Mouse (Mus musculus) lung, postnatal 0 days (tissue): ENCODE measurements around the gene Epb41l2.

ENCODE experiments used
- CTCF ChIP-seq: IDR thresholded peaks from 2 replicates; pipeline ENCODE4 v1.5.1; 2016; ENCODE audit warnings: antibody characterized with exemption, mild to moderate bottlenecking
- EP300 ChIP-seq: IDR thresholded peaks from 2 replicates; pipeline ENCODE4 v1.6.1; 2016; ENCODE audit warnings: antibody characterized with exemption, mild to moderate bottlenecking, control low read depth

DNA sequence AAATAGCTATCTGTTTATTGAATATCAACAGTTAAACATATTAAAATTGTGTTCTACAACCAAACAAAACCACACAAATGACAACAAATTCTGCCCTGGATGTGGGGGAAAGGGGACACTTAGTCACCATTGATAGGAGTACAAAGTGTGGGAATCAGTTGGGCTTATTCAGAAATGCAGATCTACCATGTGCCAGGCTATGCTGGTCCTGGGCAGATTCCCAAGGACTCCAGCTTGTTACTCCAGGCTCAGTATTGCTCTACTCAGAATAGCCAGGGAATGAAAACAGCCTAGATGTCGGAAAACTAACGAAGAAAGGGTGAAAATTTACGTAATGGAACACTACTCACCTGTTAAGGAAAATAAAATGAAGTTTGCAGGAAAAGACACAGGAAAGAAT is 5.7 kb upstream of the Epb41l2 start:
- TF ChIP-seq CTCF (no peak), EP300 (no peak)
